Mouse (Mus musculus) 3T3-L1 (cell line): ENCODE data around the gene Rab38.
A peak's percentile ranks its signal among the peaks of the same experiment; 100 is the strongest.

ENCODE experiments used
- DNase-seq: peaks from one replicate; pipeline ENCODE4 v3.0.0-alpha.2; 2015; ENCODE audit warnings: low read depth, low spot score

Gene Rab38

DNA sequence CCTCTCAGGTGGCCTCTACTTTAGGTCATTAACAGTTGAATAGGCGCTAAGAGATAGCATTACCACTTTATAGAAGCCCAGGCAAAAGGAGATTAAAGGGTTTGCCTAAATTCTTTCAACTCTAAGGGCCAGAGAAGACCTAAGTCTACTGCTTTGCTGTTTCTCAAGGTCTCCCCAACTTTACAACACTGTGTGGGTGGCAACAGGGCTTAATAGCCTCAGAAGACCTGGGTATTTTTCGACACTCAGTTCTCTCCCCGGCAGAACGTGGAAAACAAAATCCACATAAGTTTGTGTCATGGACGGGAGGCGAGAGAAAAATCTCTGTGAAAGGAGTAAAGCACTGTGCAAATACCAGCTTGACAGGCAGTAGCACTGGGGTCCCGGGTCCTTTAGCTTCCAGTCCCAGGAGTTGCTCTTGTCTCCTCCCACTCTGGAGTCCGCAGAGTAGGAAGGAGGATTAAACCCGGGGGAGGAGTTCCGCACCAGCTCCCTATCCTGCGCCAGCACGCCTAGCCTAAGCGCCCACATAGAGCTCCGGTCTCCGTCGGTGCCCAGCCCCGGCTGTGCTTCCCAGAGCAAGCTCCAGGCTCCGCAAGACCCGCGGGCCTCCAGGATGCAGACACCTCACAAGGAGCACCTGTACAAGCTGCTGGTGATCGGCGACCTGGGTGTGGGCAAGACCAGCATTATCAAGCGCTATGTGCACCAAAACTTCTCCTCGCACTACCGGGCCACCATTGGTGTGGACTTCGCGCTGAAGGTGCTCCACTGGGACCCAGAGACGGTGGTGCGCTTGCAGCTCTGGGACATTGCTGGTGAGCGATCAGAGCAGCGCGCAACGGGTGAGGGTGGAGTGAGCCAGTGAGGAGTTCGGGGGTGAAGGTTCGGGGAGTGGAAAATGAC is at the start of gene Rab38:
Rab38 (plus strand) TSS at position 488 of the 906 bp plus-strand sequence.
- no peak for DNase-seq

DNA sequence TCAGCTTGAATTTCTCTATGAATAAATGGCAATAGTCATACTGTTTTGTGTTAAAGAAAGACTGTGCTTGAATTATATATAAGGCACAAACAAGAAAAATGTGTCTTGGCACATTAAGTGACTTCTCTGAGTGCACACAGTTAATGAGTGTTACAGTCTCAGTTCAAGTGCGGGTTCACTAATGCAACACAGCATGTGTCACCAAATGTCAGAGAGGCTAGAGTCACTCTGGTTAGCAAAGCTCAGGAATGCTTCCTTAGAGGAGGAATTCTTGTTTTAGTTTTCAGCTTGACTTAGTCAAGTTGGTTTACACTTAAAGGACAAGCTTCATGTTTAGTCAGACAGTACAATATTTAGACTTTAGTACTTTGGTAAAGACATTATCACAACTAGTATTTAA is 35.5 kb upstream of the Rab38 start:
- DNase-seq: no peak

DNA sequence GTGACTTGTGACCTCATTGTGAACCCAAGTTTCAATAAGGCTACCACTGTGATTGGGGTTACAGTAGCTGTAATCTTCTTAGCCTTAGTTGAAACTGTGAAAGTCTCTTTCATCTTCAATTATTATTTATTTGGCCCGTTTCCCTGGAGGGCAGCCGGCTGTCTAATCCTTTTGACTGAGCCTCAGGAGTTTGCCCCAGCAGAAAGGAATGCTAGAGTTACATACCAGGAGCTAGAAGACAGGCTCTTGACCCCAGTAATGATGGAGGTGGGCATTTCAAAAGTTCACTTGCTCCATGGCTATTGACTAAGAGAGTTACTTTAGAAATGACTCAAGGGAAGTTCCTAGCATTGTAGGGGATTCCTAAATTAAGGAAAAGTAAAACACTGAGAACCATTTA is 34.3 kb upstream of the Rab38 start:
- no peak for DNase-seq

DNA sequence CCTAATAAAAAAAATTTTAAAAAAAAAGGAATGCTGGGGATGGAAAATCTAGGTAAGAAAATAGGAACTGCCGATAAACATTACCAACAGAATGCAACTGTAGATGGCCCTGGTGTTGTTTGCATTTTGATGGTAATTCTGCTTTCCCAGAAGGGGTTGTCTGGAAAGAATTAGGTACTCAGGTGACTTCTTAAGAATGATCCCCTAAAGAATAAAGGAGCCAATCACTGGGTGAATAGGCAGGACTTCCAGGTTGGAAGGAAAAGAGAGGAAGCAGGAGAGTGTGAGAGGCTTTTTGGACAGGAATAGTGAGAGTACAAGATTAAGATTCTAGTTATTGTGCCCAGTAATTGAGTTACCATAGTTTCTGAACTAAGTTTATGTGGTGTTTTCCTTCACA is 24.8 kb upstream of the Rab38 start:
- no peak for DNase-seq

DNA sequence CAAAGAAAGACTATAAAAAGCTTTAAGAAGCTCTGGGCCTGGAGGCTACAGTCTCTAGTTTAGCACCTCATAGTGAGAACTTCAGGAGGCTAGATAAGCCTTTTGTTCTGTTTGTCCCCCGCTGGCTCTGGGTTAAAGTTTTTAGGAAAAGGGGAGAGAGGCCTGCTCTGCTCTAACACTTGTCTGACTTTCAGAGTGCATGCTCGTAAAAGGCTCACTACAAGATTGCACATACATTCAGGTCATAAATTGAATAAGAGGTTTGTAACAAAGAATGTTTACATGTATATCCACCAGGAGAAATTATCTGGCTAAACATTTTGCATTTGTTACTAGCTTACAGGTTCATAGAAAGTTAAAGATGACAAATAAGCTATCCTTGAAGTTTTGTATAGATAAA is 23.6 kb upstream of the Rab38 start:
- DNase-seq: no peak

DNA sequence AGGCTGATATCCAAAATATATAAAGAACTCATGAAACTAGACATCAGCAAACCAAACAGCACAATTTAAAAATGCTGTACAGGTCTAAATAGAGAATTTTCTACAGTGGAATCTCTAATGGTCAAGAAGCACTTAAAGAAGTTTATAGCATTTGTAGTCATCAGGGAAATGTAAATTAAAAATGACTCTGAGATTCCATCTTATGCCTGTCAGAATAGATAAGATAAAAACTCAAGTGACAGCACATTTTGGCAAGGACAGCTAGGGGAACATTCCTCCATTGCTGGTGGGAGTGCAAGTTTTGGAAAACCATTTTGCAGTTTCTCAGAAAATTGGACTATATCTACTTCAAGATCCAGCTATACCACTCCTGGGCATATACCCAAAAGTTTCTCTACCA is 8.3 kb upstream of the Rab38 start:
- no peak for DNase-seq

DNA sequence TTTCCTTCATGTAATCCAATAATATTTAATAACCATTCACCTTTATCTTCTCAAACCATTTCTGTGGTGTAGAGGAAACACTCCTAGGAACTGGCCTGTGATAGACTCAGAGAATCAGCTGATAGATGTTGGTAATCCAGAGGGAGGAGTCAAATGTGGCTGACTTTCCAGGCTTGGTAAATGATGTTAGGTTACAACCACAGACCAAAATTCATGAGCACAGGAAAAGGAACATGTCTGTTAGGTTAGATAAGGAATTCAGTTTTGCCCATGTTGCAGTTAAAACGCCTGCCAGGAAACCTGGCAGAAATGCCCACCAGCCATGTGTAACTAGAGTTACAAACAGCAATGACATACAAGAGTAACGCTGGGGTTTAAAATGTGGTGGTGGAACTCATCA is 6.2 kb upstream of the Rab38 start:
- DNase-seq: no peak

DNA sequence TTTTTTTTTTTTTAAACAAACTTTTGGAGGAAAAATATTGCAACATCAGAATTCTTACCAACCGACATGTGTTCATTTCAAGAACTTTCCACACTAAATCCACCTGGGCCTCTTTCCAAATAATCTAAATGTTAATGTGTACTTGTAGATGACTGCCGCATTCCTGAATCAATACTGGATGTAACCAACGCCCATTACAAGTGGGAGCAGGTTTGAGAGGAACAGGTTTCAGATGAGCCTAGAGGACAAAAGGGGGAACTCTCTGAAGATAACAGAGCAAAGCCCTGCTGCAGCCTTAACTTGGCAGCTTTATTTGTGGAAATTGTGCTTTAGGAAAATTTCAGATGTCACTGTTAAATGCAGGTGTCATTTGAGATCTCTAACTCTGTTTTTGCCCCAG is 4.3 kb upstream of the Rab38 start:
- no peak for DNase-seq

DNA sequence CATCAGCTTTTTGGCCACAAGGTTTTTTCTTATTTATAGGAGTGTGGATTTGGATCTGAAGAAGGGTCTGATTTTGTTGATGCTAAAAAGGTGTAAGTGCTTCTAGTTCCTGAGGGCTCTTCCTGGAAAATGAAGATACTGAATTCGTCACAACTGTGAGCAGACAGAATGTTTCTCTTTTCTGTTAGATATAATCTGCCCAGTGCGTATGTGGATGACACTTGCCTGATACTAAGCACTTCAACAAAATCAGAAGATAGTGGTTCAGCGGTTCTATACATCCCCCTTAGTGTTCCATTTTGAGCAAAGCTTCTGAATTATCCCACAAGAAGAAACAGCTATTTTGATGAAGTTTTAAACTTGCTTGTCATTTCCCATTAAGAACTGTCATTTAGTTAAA is 2.6 kb upstream of the Rab38 start:
- no peak for DNase-seq

DNA sequence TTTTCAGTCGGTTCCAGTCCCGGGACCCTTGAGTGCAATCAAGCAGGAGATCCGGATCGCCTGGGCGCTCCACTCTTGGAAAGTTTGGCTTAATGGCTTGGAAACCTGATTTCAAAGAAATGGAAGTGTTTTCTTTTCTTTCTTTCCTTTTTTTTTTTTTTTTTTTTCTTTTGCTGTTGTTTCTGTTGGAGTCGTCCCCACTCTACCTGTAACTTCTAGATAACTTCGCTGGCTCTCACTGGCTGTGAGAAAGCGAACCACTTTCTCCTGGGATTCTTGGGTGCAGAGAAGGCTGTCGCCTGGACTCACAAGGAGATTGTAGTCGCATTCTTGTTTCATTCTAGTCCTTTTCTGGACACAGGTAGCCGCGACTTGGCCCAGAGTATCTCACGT is 615 bp downstream of the Rab38 start:
- DNase-seq: no peak

DNA sequence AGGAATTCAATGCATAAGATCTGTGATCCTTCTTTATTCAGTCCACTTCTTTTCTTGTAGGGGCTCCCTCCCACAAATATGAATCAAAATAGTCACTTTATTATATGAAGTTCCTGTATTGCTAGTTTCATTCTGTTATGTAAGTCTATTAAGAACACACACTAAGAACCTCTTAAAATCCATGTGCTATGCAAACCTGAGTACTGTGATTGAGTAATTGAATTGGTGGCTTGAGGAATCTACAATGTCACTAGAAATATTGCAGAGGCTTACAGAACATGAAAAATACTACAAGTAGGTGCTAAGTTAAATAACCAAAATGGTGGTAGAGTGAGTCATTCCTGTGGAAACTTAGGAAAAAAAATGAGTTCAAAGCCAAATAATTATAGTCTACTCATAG is 10.2 kb downstream of the Rab38 start:
- no peak for DNase-seq

DNA sequence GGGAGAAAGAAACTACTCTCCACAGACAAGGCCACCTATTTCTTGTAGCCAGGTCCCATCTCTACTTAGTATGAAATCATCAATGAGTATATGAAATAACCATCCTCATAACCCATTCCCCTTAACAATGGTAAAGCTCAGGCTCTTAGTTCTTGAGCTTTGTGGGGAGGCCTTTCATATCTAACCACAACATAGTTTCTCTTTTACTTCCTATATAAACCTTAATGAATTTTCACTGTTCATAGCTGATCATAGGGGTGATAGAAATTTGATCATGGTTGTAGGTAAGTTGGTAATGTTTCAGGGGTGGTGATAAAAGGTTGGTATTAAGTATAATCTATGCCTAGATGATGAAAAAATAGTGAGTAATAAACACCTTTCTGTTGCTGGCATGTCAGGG is 12.6 kb downstream of the Rab38 start:
- DNase-seq: no peak

DNA sequence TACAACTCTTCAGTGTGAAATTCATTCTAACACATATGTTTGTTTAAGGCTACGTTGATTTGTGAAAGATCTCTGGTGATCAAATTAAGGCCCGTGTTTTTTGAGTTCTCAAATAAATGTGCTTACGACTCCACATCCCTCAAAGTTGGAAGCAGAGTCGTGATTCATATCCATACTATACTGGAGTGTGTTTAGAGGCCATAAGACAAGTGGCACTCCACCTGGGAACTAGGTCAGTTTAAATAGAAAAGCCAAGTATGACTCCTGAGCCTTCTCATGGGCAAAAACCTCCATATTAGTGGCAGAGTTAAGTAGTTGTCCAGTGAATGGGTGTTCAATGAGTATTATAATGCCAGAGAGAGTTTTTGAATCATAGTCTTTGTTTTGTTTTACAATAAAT is 13.4 kb downstream of the Rab38 start:
- no peak for DNase-seq

DNA sequence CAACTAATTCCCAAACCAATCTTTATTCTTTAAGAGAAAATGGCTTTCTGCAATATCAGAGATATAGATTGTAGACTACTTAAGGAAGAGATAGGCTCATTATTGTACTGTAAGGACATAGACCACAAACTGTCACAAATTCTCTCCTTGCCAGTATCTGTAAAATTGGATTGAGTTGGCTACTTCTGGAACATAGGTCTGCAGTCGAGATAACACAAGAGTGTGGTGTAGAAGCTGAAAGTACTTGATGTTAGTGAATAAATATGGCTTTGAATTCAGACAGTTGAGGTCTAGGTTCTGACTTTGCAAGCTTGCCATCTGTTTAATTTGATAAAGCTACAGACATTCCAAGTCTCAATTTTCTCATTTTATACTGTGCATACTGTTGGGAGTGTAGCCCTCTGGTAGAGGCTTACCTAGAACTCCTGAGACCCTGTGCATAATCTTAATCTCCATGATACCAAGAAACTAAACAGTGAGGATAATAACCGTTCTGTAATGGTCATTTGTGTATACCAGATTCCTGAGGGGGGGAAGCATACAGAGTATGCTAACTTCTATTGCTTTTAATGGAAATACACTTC is 15.3 kb downstream of the Rab38 start:
- no peak for DNase-seq

DNA sequence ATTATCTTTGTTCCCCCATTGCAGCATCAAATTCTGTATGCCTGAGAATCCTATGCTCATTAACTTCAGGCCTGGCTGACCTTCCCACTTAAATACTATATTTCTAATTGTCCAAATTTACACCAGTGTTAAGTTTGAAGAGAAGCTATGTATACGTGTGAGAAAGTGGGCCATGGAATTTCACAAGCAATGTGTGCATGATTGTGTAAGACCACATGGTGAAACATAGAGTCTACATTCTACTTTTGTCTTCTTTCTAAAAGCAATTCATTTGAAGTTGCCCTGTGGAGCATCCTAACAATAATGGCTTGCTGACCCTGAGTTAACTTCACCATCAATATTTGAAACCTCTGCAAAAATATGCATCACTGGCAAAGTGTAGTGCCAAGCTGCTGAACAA is 23.2 kb downstream of the Rab38 start:
- no peak for DNase-seq

DNA sequence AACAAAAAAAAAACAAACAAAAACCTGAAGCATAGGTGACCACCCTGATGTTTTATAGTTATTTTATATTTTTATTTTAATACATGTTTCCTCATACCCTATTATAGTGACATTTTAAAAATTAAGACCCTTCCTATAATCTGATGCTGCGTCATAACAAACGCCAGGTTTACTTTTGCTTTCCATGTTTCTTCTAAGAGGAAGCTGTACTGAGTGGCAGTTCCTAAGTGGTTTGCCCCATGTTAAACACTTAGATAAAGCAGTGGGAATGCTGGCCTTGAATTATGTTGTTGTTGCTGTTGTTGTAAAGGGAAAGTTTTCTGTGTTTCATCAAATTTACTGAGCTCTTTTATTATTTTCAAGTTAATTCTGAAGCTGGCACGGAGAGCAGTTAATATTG is 27.8 kb downstream of the Rab38 start:
- no peak for DNase-seq

DNA sequence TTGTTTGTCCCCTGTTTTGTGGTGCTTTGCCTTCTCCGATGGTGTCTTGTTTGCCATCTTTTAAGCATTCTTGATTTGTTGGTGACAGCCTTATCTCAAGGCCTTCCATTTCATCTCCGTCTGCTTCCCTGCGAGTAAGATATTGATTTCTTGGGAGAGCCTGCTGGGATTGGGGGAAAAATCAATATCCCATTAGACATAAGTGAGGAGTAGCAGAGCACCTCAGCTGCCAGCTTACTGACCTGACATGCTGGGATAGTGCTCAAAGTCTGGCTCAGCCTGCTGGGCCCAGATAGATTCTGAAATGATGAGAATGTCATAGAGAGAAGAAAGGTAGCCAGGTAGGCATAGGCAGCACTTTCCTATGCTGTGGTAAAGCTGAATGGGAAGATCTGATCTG is 37.7 kb downstream of the Rab38 start:
- no peak for DNase-seq

DNA sequence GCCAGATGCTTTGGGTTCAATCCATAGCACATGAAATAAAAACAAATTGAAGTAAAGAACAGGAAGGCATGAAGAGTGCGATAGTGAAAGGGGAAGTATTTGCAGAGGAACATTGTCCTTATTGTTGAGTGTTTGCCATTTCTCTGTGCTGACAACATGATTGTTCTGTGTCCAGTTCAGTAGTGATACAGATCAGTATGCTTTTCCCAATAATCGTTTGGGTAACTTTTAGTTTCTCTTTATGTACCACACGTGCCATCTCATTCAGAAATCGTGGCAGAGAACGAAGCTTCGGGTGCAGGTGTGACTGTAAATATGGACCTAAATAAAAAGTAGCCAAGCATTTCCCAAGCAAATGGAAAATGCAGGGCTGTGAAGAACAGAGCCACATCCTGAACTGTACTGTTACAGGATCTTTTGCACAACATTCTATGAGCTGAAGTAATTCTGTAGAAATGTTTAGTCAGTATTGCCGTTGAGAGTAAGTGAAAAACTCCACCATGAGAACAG is 52.1 kb downstream of the Rab38 start:
- no peak for DNase-seq

DNA sequence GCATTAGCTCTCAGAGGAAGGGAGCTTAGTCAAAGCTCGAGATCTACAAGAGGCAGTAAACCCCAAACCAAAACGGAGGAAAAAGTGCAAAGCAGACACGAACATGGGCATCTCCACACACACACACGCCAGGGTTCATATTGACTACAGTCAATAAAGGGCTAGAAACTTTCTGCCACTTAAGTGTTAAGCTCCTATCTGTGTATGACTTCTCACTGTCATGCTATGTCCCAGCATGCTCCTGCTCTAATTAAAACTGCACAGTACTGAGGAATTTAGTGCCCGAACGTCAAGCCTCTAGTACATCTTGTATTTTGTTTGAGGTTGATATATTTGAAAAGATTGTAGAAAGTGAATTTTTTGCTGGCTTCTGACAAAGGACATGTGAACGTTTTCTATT is 52.6 kb downstream of the Rab38 start:
- DNase-seq: no peak

DNA sequence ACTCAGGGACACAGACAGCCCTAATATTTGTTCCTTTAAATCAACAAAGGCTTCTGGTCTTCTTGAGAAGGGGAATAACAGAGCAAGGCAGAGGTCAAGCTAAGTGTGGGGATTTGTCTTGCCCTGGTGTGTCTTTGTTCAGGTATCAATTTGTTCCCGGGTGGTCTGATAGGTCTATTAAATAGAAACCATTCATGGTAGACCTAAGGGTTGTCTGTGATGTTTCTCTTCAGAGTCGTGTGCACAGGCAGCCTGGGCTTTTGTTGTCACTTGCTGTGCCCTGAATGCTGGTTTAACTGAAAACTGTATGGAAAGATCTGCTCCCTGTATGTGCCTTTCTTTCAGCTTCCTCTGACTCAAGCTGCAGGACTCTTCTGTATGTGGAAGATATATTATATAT is 60.9 kb downstream of the Rab38 start:
- DNase-seq: no peak

DNA sequence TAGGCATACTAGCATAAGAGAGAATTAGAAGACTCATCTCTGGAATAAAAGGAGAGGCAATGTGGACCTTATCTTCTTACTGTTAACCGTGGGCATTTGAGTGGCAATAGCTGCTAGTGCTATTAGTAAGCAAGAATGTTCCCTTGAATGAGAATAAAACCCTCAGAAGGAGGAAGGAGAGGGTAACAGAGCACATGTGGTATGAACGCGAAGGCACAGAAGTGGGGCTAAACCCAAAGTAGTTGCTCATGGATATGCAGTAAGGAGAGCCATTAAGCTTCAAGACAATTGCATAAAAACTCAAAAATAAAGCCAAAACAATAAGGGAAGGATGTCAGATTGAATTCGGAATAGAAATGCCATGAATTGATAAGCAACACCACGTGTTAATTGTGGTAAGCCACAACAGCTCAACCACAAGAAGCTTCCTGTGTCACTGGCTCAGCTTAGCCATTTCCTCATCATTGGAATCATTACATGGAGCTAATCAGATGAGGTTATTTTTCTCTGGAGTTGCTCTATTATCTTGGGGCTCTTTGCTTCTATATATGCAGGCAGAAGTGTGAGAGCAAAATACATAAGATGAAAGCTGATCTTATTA is 72.2 kb downstream of the Rab38 start:
- DNase-seq: no peak

DNA sequence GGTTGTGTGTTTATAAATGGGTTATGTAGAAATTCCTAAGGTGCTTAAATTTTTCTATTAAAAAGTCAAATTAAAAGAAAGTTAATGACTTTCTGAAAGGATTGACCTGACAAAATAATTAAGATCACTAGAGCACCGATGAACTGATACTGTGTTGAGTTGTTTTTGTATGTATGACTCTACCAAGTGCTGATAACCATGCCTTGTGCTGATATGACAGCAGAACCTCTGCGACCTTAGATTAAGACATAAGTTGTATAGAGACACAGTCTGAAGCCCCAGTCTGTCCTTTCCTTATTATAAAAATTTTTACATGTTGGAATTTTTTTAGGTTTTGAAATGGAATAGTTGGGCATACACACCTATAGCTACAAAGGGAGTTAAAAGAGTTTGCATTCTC is 79.7 kb downstream of the Rab38 start:
- no peak for DNase-seq

DNA sequence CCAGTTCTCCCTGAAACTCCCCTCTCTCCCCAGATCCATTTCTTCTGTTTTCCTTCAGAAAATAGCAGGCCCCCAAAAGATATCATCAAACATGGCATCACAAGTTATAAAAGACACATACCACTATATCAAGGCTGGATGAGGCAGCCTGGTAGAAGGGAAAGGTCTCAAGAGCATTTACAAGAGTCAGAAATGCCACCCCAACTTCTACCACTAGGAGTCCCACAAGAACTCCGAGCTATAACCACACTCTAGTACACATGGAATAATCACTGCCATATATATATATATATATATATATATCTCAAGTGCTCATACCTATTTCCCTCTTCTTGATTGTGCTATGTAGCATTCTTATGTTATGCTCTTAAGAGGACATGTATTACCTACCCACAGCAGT is 92.4 kb downstream of the Rab38 start:
- peak; percentile 24 for DNase-seq
